Mouse (Mus musculus) cerebellum, adult 2 months (tissue): ENCODE results near the gene Pecam1. TPM values are rescaled to one million over a fixed set of nuclear protein-coding genes. Genes with fewer than 3 reads are reported as not detected.
A peak's percentile ranks its signal among the peaks of the same experiment; 100 is the strongest.

Experiments
- DNase-seq, 2 experiments: peaks; one replicate each; pipeline ENCODE4 v3.0.0; 2021
- H3K27ac ChIP-seq: fragments of 200-500 bp; 2 replicates; pipeline ENCODE4 v1.5.1; 2012; ENCODE audit warnings: low read length, control low read depth, inconsistent platforms; ENCODE audit not compliant: insufficient read depth
- H3K27me3 ChIP-seq: fragments of 200-500 bp; 2 replicates; pipeline ENCODE4 v1.6.1; 2012; ENCODE audit warnings: inconsistent platforms, mild to moderate bottlenecking, low read length, moderate library complexity; ENCODE audit not compliant: control insufficient read depth, insufficient read depth
- H3K4me1 ChIP-seq: fragments of 200-500 bp; 2 replicates; pipeline ENCODE4 v1.6.1; 2011; ENCODE audit warnings: low read length; ENCODE audit not compliant: control insufficient read depth, insufficient read depth
- H3K4me3 ChIP-seq: fragments of 200-500 bp; replicated peaks from 2 replicates; pipeline ENCODE3; 2011; ENCODE audit warnings: mild to moderate bottlenecking, low read depth, low read length, control low read depth; ENCODE audit not compliant: insufficient read depth
- CTCF ChIP-seq: fragments of 200-500 bp; IDR thresholded peaks from 2 replicates; pipeline ENCODE4 v1.5.1; 2011; ENCODE audit warnings: low read depth, mild to moderate bottlenecking, control low read depth, low read length, moderate library complexity, borderline replicate concordance; ENCODE audit not compliant: insufficient read depth
- POLR2A ChIP-seq: fragments of 200-500 bp; IDR thresholded peaks from 2 replicates; pipeline ENCODE4 v1.6.1; 2011; ENCODE audit warnings: low read length, control low read depth, borderline replicate concordance; ENCODE audit not compliant: insufficient read depth
- WGBS: fragments of 180-500 bp; shearing (Covaris S2); methylation state at CpG from one replicate; pipeline ENCODE4 v1.1.7; 2018; 5-methylcytosine and 5-hydroxymethylcytosine counted together
- polyA plus RNA-seq: library from polyadenylated mRNA; depleted of rRNA; stranded (reverse); fragments of >200 nt; gene quantifications from 2 replicates; pipeline ENCODE4 v1.2.3, GENCODE M21; 2012

Pecam1 gene
- polyA plus RNA-seq, 1 experiment, result 16.2 TPM

DNA sequence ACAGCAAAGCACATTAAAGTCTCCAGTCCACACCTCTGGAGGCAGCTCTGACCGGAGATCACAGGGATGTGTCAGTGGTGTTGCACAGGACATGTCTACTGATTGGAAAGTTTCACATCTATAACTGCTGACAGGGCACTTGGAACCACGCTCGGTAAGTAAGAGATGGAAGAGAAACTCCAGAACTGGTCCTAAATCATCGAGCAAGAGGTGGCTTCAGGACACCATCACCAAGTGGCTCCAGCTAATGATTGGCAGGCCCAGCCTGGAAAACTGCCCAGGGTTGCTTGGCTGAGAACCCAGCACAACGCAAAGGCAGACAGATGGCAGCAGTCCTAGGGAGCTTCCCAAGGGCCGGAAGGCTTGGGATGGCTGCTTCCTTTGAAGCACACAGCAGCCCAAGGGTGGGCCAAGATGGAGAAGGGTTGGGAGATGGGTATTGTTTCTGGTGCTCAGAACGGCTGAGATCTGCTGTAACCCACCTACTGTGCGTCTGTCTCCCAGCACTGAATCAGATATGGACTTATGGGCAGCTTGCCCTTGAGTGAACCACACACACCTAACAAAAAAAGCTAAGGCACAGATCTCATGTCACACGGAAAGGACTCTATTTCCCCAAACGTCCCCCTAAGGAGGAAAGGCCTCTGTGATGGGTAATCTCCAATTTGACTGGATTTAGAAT lies 72.4 kb downstream of the Pecam1 start:
- TF ChIP-seq POLR2A (no peak), CTCF (no peak)
- 9% methylated on average over 10 of the region's 10 CpGs for whole genome bisulfite sequencing
- peak; percentile 97 to 98 for DNase-seq
- Histone ChIP-seq H3K4me3 (no peak overlapping the region), H3K27me3 (no peaks in the 10 kb centered on the region), H3K27ac (no peak overlapping the region), H3K4me1 (peaks cover 34% of the 10 kb centered on the region)

GRCm38 (mm10) chr11:106677331-106677730 lies 73.1 kb downstream of the Pecam1 start:
- 87% methylated on average over 4 of the region's 4 CpGs for WGBS
- Histone ChIP-seq H3K27me3 (no peaks in the 10 kb centered on the region), H3K27ac (no peak overlapping the region), H3K4me1 (peaks cover 34% of the 10 kb centered on the region), H3K4me3 (no peak overlapping the region)
- no peak for DNase-seq
- no peak for TF ChIP-seq CTCF
- TF ChIP-seq POLR2A, result no peak

GRCm38 (mm10) chr11:106675875-106676274 lies 74.6 kb downstream of the Pecam1 start:
- DNase-seq, result no peak
- H3K27me3 ChIP-seq, result no peaks in the 10 kb centered on the region
- TF ChIP-seq POLR2A (no peak), CTCF (no peak)
- H3K4me3 ChIP-seq, result no peak overlapping the region
- 95% methylated on average over 5 of the region's 5 CpGs for WGBS
- H3K27ac ChIP-seq, result no peak overlapping the region
- peaks cover 34% of the 10 kb centered on the region for H3K4me1 ChIP-seq

- Histone ChIP-seq H3K4me1 (peaks cover 34% of the 10 kb centered on the region), H3K27ac (0 out of 2 replicates have a peak overlapping the region, but pooled peaks have one; percentile 2), H3K4me3 (no peak overlapping the region), H3K27me3 (no peaks in the 10 kb centered on the region)
- 71% methylated on average over 10 of the region's 10 CpGs for WGBS
- no peak for TF ChIP-seq CTCF
- peak in 1 of 2 experiments; percentile 24 for DNase-seq
Observed at GRCm38 (mm10) chr11:106675201-106675726, 75.2 kb downstream of the Pecam1 start.

GRCm38 (mm10) chr11:106674612-106675153 lies 75.7 kb downstream of the Pecam1 start:
- TF ChIP-seq CTCF (no peak), POLR2A (no peak)
- Histone ChIP-seq H3K27ac (0 out of 2 replicates have a peak overlapping the region, but pooled peaks have one; percentile 2), H3K4me3 (no peak overlapping the region), H3K4me1 (peaks cover 31% of the 10 kb centered on the region), H3K27me3 (no peaks in the 10 kb centered on the region)
- peak; percentile 55 to 57 for DNase-seq
- 2% methylated on average over 9 of the region's 9 CpGs for WGBS

DNA sequence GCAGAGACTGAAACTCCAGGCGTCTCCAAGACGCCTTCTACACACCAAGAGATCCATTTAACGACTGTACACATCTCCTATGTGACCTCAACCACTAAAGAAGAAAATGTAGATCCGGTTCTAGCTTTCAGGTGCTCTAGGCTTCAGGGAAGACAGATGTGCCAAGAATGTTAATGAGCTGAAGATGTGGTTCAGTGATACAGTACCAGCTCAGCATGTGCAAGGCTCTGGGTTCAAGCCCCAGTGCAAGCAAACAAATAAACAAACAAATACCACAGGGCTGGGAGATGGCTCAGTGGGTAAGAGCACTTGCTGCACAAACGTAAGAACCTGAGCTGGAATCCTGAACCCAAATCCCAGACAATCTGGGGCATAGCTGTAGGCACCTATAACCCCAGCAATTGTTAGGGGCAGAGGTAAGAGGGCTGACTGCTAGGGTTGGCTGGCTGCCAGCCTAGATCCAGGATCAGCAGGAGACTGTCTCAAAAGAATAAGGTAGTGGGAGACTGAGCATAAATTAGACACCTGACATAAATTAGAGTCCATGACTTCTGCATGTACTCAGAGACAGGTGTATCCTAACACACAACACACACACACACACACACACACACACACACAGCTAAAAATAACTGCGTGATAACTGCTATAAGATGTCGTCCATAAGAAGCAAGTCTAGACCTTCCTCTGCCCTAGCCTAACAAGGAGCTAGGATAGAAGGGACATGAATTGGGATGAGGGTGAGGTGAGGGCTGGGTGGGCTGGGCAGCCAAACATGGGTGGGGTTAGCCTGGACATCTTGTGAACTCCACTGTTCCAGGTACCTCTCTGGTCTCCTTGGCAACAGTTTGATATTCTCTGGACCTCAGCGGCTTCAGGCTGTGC lies 76.5 kb downstream of the Pecam1 start:
- Histone ChIP-seq H3K4me1 (peaks cover 30% of the 10 kb centered on the region), H3K27me3 (no peaks in the 10 kb centered on the region), H3K27ac (no peak overlapping the region), H3K4me3 (no peak overlapping the region)
- 71% methylated on average over 8 of the region's 8 CpGs for WGBS
- TF ChIP-seq CTCF, result no peak
- TF ChIP-seq POLR2A, result no peak
- DNase-seq, result peak in 1 of 2 experiments; percentile 25

DNA sequence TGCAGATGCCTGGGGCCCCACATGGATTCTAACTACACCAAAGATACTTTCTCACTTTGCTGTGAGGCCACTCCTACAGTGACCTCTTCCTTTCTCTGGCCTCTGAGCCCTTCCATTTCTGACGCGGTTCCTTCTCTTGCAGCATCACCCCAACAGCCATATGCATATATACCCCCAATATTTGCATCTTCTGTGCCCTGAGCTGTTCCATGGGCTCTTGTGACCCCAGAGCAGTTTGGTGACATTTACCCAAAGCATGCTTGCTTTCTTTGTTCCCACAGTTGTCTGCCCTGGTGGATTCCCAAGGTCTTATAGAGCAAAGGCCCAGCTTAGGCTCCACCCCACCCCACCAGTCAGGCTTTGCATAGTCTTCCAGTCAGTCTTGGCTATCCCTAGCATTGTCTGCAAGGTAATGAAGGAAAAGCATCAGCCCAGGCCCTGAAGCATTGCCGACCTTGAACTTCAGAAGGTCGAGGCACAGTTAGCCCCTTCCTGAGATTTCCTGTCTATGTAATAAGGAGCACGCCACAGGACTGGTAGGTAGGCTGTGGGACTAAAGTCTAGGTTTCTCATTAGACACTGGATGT lies 77.4 kb downstream of the Pecam1 start:
- Histone ChIP-seq H3K27me3 (no peaks in the 10 kb centered on the region), H3K4me1 (peaks cover 21% of the 10 kb centered on the region), H3K27ac (no peak overlapping the region), H3K4me3 (no peak overlapping the region)
- WGBS, result 92% methylated on average over 5 of the region's 5 CpGs
- no peak for TF ChIP-seq CTCF
- TF ChIP-seq POLR2A, result no peak
- no peak for DNase-seq

GRCm38 (mm10) chr11:106671801-106672200 lies 78.6 kb downstream of the Pecam1 start:
- TF ChIP-seq CTCF (no peak), POLR2A (no peak)
- Histone ChIP-seq H3K4me3 (no peak overlapping the region), H3K4me1 (peaks cover 11% of the 10 kb centered on the region), H3K27me3 (no peaks in the 10 kb centered on the region), H3K27ac (no peak overlapping the region)
- no peak for DNase-seq
- WGBS, result 82% methylated on average over 8 of the region's 8 CpGs
